Mouse (Mus musculus) midbrain, embryonic 12.5 days (tissue): ENCODE data around the gene Ddx10. TPM values are rescaled to one million over a fixed set of nuclear protein-coding genes. Genes with fewer than 3 reads are reported as not detected.
"Not testable (repeated sequence)": the region's sequence is repeated elsewhere in the genome, so short reads cannot be mapped to it uniquely, and the experiment has no call there.

ENCODE experiments used
- ATAC-seq: fragments of 200-750 bp; cut with Nextera tagmentation; 2 replicates; pipeline ENCODE4 v1.8.0; 2017; ENCODE audit warnings: low read depth, moderate TSS enrichment, moderate library complexity; ENCODE audit not compliant: low FRiP score
- H3K27ac ChIP-seq: fragments of 300-500 bp; sonication (generic); replicated peaks from 2 replicates; pipeline ENCODE4 v1.5.1; 2016; ENCODE audit warnings: mild to moderate bottlenecking
- H3K27me3 ChIP-seq: fragments of 300-500 bp; sonication (generic); 2 replicates; pipeline ENCODE4 v1.6.1; 2016; ENCODE audit warnings: mild to moderate bottlenecking
- H3K36me3 ChIP-seq: fragments of 300-500 bp; sonication (generic); 2 replicates; pipeline ENCODE4 v1.6.1; 2016
- H3K4me1 ChIP-seq: fragments of 300-500 bp; sonication (generic); 2 replicates; pipeline ENCODE4 v1.6.1; 2016
- H3K4me2 ChIP-seq: fragments of 300-500 bp; sonication (generic); replicated peaks from 2 replicates; pipeline ENCODE4 v1.6.1; 2016; ENCODE audit warnings: mild to moderate bottlenecking, moderate library complexity
- H3K4me3 ChIP-seq: fragments of 300-500 bp; sonication (generic); 2 replicates; pipeline ENCODE4 v1.5.1; 2016; ENCODE audit warnings: mild to moderate bottlenecking
- H3K9ac ChIP-seq: fragments of 300-500 bp; sonication (generic); replicated peaks from 2 replicates; pipeline ENCODE4 v1.6.1; 2016; ENCODE audit warnings: mild to moderate bottlenecking, moderate library complexity
- H3K9me3 ChIP-seq: fragments of 300-500 bp; sonication (generic); 2 replicates; pipeline ENCODE4 v1.6.1; 2016; ENCODE audit warnings: mild to moderate bottlenecking
- WGBS: fragments of 180-500 bp; shearing (Covaris S2); methylation state at CpG from one replicate; pipeline ENCODE4 v1.1.7; 2016; 5-methylcytosine and 5-hydroxymethylcytosine counted together
- polyA plus RNA-seq: library from polyadenylated mRNA; unstranded; fragments of >200 nt; fragmentation: Nextera tagmentation; extraction: Ambion mirVana; gene quantifications from 2 replicates; pipeline ENCODE4 v1.2.1, GENCODE M21; 2016

The Ddx10 gene
- polyA plus RNA-seq, 1 experiment from 2014 or later = 27.2 TPM

GRCm38 (mm10) chr9:53142424-53142823 lies 105.4 kb downstream of the Ddx10 start:
- WGBS = 79% methylated on average over 1 of the region's 1 CpGs
- not testable (repeated sequence) for ATAC-seq, H3K36me3 ChIP-seq

DNA sequence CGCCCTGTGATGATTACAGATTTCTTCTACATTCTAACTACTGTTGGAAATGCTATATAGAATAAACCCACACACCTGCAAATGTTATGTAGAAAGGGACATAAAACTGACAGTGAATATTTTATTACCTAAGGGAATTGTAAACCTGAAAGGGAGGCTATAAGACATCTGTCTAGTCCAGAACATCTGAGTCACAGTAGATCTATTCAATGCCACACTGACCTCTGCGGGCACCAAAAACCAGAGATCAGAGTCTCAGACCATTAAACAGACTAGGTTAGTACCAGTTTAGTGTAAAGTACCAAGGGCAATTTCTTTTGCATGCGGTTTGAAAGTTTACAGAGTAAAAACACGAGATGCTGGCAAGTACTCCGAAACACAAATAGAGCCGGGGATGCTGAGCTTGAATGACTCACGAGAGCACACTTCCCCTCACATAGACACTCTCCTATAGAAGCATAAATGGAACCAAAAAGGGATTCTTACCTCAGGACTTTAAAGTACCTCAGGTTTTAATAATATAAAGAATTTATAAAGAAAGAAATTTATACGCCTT lies 107.2 kb downstream of the Ddx10 start:
- H3K9ac ChIP-seq = no peak overlapping the region
- H3K9me3 ChIP-seq = no peaks in the 10 kb centered on the region
- H3K27ac ChIP-seq = no peak overlapping the region
- H3K27me3 ChIP-seq = no peaks in the 10 kb centered on the region
- H3K4me2 ChIP-seq = no peak overlapping the region
- H3K36me3 ChIP-seq = no peaks in the 10 kb centered on the region
- WGBS = 94% methylated on average over 8 of the region's 8 CpGs
- no peaks in the 10 kb centered on the region for H3K4me1 ChIP-seq
- no peak for ATAC-seq
- no peak overlapping the region for H3K4me3 ChIP-seq

More at GRCm38 (mm10) chr9:53142424-53142823, 105.4 kb downstream of the Ddx10 start:
- H3K27ac ChIP-seq, H3K4me3 ChIP-seq, H3K9me3 ChIP-seq, H3K4me1 ChIP-seq, H3K4me2 ChIP-seq, H3K9ac ChIP-seq, H3K27me3 ChIP-seq: not testable (repeated sequence)

- H3K27me3 ChIP-seq = no peaks in the 10 kb centered on the region
- H3K36me3 ChIP-seq = no peaks in the 10 kb centered on the region
- no peaks in the 10 kb centered on the region for H3K4me1 ChIP-seq
- H3K9me3 ChIP-seq = no peaks in the 10 kb centered on the region
- no peak overlapping the region for H3K4me2 ChIP-seq
- 96% methylated on average over 1 of the region's 1 CpGs for WGBS
- ATAC-seq = no peak
- no peak overlapping the region for H3K27ac ChIP-seq
- no peak overlapping the region for H3K9ac ChIP-seq
- H3K4me3 ChIP-seq = no peak overlapping the region
Observed at GRCm38 (mm10) chr9:53132826-53133225, 115.0 kb downstream of the Ddx10 start.

- ATAC-seq = no peak
- H3K4me2 ChIP-seq = no peak overlapping the region
- no peaks in the 10 kb centered on the region for H3K36me3 ChIP-seq
- H3K9ac ChIP-seq = no peak overlapping the region
- H3K27ac ChIP-seq = no peak overlapping the region
- H3K9me3 ChIP-seq = no peaks in the 10 kb centered on the region
- WGBS = 81% methylated on average over 2 of the region's 2 CpGs
- H3K27me3 ChIP-seq = no peaks in the 10 kb centered on the region
- H3K4me1 ChIP-seq = no peaks in the 10 kb centered on the region
- H3K4me3 ChIP-seq = no peak overlapping the region
Observed at GRCm38 (mm10) chr9:53130460-53130859, 117.4 kb downstream of the Ddx10 start.

DNA sequence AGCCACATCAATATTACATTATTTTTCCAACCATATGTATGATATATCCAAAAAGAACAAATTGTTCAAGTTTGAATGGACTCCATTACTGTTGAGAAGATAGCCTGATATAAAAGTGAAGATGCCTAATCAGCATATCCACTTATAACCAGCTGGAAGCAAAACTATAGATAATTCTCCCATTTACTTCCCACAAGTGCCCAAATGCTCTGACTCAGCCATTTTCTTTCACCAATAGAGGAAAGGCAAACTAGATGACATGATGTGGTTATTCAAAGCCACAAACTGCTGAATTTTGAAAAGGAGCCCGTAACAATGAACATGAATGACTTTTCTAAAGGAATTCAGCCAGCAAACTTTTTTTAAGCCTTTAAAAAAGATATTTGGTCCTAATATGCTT lies 146.8 kb downstream of the Ddx10 start:
- H3K9me3 ChIP-seq = no peaks in the 10 kb centered on the region
- 89% methylated on average over 1 of the region's 1 CpGs for WGBS
- H3K36me3 ChIP-seq = no peaks in the 10 kb centered on the region
- H3K4me1 ChIP-seq = no peaks in the 10 kb centered on the region
- no peak overlapping the region for H3K4me3 ChIP-seq
- no peak overlapping the region for H3K27ac ChIP-seq
- ATAC-seq = no peak
- no peaks in the 10 kb centered on the region for H3K27me3 ChIP-seq
- H3K9ac ChIP-seq = no peak overlapping the region
- H3K4me2 ChIP-seq = no peak overlapping the region

- Histone ChIP-seq H3K27me3 (no peaks in the 10 kb centered on the region), H3K9ac (no peak overlapping the region), H3K27ac (no peak overlapping the region), H3K36me3 (no peaks in the 10 kb centered on the region), H3K4me3 (no peak overlapping the region), H3K4me2 (no peak overlapping the region), H3K9me3 (no peaks in the 10 kb centered on the region), H3K4me1 (no peaks in the 10 kb centered on the region)
- no peak for ATAC-seq
- 79% methylated on average over 5 of the region's 5 CpGs for WGBS
Observed at GRCm38 (mm10) chr9:53095319-53096165, 152.3 kb downstream of the Ddx10 start.

GRCm38 (mm10) chr9:53094536-53094935 lies 153.3 kb downstream of the Ddx10 start:
- H3K4me3 ChIP-seq = no peak overlapping the region
- H3K9ac ChIP-seq = no peak overlapping the region
- whole genome bisulfite sequencing = 93% methylated on average over 7 of the region's 7 CpGs
- H3K9me3 ChIP-seq = no peaks in the 10 kb centered on the region
- H3K4me2 ChIP-seq = no peak overlapping the region
- H3K27ac ChIP-seq = no peak overlapping the region
- H3K36me3 ChIP-seq = no peaks in the 10 kb centered on the region
- ATAC-seq = no peak
- no peaks in the 10 kb centered on the region for H3K27me3 ChIP-seq
- H3K4me1 ChIP-seq = no peaks in the 10 kb centered on the region

- no peak for ATAC-seq
- no peak overlapping the region for H3K4me2 ChIP-seq
- H3K27me3 ChIP-seq = no peaks in the 10 kb centered on the region
- WGBS = 62% methylated on average over 3 of the region's 3 CpGs
- no peak overlapping the region for H3K9ac ChIP-seq
- H3K27ac ChIP-seq = no peak overlapping the region
- no peaks in the 10 kb centered on the region for H3K36me3 ChIP-seq
- H3K4me1 ChIP-seq = no peaks in the 10 kb centered on the region
- no peak overlapping the region for H3K4me3 ChIP-seq
- no peaks in the 10 kb centered on the region for H3K9me3 ChIP-seq
Observed at GRCm38 (mm10) chr9:53077626-53078025, 170.2 kb downstream of the Ddx10 start.

GRCm38 (mm10) chr9:53075931-53076330 lies 171.9 kb downstream of the Ddx10 start:
- H3K27ac ChIP-seq = no peak overlapping the region
- H3K27me3 ChIP-seq = no peaks in the 10 kb centered on the region
- no peaks in the 10 kb centered on the region for H3K36me3 ChIP-seq
- H3K4me1 ChIP-seq = no peaks in the 10 kb centered on the region
- no peak overlapping the region for H3K9ac ChIP-seq
- H3K4me2 ChIP-seq = no peak overlapping the region
- no peaks in the 10 kb centered on the region for H3K9me3 ChIP-seq
- no peak overlapping the region for H3K4me3 ChIP-seq
- ATAC-seq = no peak
- WGBS = 84% methylated on average over 3 of the region's 3 CpGs

- H3K27ac ChIP-seq = no peak overlapping the region
- WGBS = 95% methylated on average over 3 of the region's 3 CpGs
- no peak overlapping the region for H3K9ac ChIP-seq
- no peaks in the 10 kb centered on the region for H3K4me1 ChIP-seq
- no peaks in the 10 kb centered on the region for H3K9me3 ChIP-seq
- H3K27me3 ChIP-seq = no peaks in the 10 kb centered on the region
- no peaks in the 10 kb centered on the region for H3K36me3 ChIP-seq
- ATAC-seq = no peak
- H3K4me2 ChIP-seq = no peak overlapping the region
- H3K4me3 ChIP-seq = no peak overlapping the region
Observed at GRCm38 (mm10) chr9:53074443-53074842, 173.4 kb downstream of the Ddx10 start.

DNA sequence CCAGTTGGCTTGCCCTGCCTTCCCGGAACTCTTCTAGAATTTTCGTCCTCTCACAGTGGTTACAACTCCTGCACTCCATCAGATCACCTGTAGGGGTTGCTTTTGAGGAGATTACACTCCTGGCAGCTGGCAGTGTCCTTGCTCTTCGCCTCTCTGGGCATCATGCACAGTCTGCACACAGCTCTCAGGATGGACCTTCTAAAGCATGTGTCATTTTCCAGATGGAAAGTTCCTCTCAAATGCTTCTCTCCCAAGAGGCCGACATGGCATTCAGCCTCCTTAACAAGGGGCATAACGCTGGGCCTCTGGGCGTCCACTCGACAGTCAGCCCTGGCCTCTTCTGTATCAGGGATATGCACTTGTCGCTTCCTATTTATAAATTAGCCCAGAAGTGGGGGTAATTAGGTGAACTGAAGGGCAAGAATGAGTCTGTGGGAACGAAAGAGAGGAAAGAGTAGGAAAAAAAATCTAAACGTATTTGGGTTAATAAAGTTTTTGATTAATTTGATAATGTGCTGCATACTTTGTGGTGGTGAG lies 174.2 kb downstream of the Ddx10 start:
- no peak overlapping the region for H3K4me2 ChIP-seq
- no peaks in the 10 kb centered on the region for H3K9me3 ChIP-seq
- no peak for ATAC-seq
- H3K27ac ChIP-seq = no peak overlapping the region
- no peaks in the 10 kb centered on the region for H3K4me1 ChIP-seq
- H3K27me3 ChIP-seq = no peaks in the 10 kb centered on the region
- no peak overlapping the region for H3K9ac ChIP-seq
- no peaks in the 10 kb centered on the region for H3K36me3 ChIP-seq
- 88% methylated on average over 10 of the region's 10 CpGs for WGBS
- no peak overlapping the region for H3K4me3 ChIP-seq

- WGBS = 91% methylated on average over 9 of the region's 9 CpGs
- Histone ChIP-seq H3K27ac (no peak overlapping the region), H3K4me2 (no peak overlapping the region), H3K4me3 (no peak overlapping the region), H3K27me3 (no peaks in the 10 kb centered on the region), H3K4me1 (no peaks in the 10 kb centered on the region), H3K9ac (no peak overlapping the region), H3K36me3 (no peaks in the 10 kb centered on the region), H3K9me3 (no peaks in the 10 kb centered on the region)
- no peak for ATAC-seq
Observed at GRCm38 (mm10) chr9:53072088-53072487, 175.8 kb downstream of the Ddx10 start.
